Mouse (Mus musculus) brain, embryonic 14.5 days (tissue): Measurements from ENCODE around the gene Sfswap.

Experiments used
- CTCF ChIP-seq: fragments of 200-500 bp; IDR thresholded peaks from 2 replicates; pipeline ENCODE4 v1.5.1; 2012; ENCODE audit warnings: inconsistent platforms, mild to moderate bottlenecking, moderate library complexity, borderline replicate concordance; ENCODE audit not compliant: insufficient read depth, insufficient read length; ENCODE audit errors: extremely low read depth
- POLR2A ChIP-seq: fragments of 200-500 bp; IDR thresholded peaks from 2 replicates; pipeline ENCODE4 v1.6.1; 2012; ENCODE audit warnings: mild to moderate bottlenecking, inconsistent platforms, borderline replicate concordance; ENCODE audit not compliant: poor library complexity, insufficient read depth, insufficient read length, severe bottlenecking; ENCODE audit errors: extremely low read depth

GRCm38 (mm10) chr5:129549716-129550115 is 48.7 kb downstream of the Sfswap start:
- no peak for TF ChIP-seq CTCF
- no peak for TF ChIP-seq POLR2A
